Comparison of ENCODE assay signal across 8 mouse cellular contexts in the genomic region with DNA sequence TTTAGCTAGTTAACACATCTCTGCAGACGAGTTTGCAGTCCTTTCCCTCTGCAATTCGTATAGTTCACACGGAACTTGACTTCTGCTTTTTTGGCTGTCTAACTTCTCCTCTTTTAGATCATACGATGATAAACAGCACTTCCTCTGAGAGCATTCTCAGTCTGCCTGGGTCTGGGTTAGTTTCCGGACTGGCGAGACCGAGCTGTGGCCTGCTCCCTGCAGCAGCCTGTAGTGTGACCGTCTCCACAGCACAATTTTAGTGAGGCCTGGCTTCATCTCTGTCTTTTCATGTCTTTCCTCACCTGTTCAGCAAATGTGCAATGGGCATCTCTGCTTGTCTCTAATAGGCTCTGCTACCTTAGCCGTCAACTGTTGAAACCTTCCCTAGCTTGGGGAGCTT.
A peak's percentile ranks its signal among the peaks of the same experiment; 100 is the strongest.
DNase-seq lines count a peak whose midpoint lies in the region; ATAC-seq and TF ChIP-seq lines count a peak whose summit lies in the region.

No protein-coding gene starts in this region.

- H3K4me2 ChIP-seq in kidney, embryonic 15.5 days: no peak overlapping the region
- H3K4me2 ChIP-seq in heart, postnatal 0 days (ENCODE audit: low read depth, low read length): no peak overlapping the region
- H3K4me2 ChIP-seq in lung, postnatal 0 days (replicated peaks; ENCODE audit: low read depth, low read length): no peak overlapping the region
- H3K4me2 ChIP-seq in stomach, embryonic 16.5 days (ENCODE audit: low read depth, low read length): no peak overlapping the region
- no peak overlapping the region for H3K4me2 ChIP-seq in hindbrain, postnatal 0 days (ENCODE audit: low read depth, low read length)

- ATAC-seq in kidney, embryonic 15.5 days (replicated peaks; ENCODE audit: low FRiP score): no peak
- no peak for ATAC-seq in heart, postnatal 0 days (ENCODE audit: insufficient read depth, low read depth)
- ATAC-seq in lung, postnatal 0 days: peak; percentile 72
- no peak for ATAC-seq in stomach, embryonic 16.5 days (ENCODE audit: insufficient read depth, low FRiP score)
- ATAC-seq in hindbrain, postnatal 0 days: no peak

- no peak overlapping the region for H3K4me3 ChIP-seq in kidney, embryonic 15.5 days (replicated peaks)
- no peak overlapping the region for H3K4me3 ChIP-seq in heart, postnatal 0 days (ENCODE audit: low read depth, low read length)
- H3K4me3 ChIP-seq in lung, postnatal 0 days (ENCODE audit: low read depth, low read length): no peak overlapping the region
- H3K4me3 ChIP-seq in stomach, embryonic 16.5 days (replicated peaks; ENCODE audit: low read length): no peak overlapping the region
- no peak overlapping the region for H3K4me3 ChIP-seq in hindbrain, postnatal 0 days (ENCODE audit: low read length)

- 54% methylated on average over 9 of the region's 9 CpGs for WGBS in kidney, embryonic 15.5 days
- WGBS in heart, postnatal 0 days: 62% methylated on average over 9 of the region's 9 CpGs
- 56% methylated on average over 9 of the region's 9 CpGs for WGBS in lung, postnatal 0 days
- WGBS in stomach, embryonic 16.5 days: 57% methylated on average over 9 of the region's 9 CpGs
- 88% methylated on average over 9 of the region's 9 CpGs for WGBS in hindbrain, postnatal 0 days

- TF ChIP-seq EP300 in heart, postnatal 0 days (IDR thresholded peaks at IDR 0.05; ENCODE audit: low read depth): no peak
- no peak for TF ChIP-seq EP300 in lung, postnatal 0 days (IDR thresholded peaks at IDR 0.05)

- TF ChIP-seq CTCF in heart, postnatal 0 days (IDR thresholded peaks at IDR 0.05; ENCODE audit: low read depth): no peak
- TF ChIP-seq CTCF in lung, postnatal 0 days (IDR thresholded peaks at IDR 0.05): no peak
- TF ChIP-seq CTCF in hindbrain, postnatal 0 days (IDR thresholded peaks at IDR 0.05; ENCODE audit: low read depth): no peak

- H3K36me3 ChIP-seq in kidney, embryonic 15.5 days: no peaks in the 10 kb centered on the region
- no peaks in the 10 kb centered on the region for H3K36me3 ChIP-seq in heart, postnatal 0 days (replicated peaks; ENCODE audit: control insufficient read depth, insufficient read depth, low read length)
- H3K36me3 ChIP-seq in lung, postnatal 0 days (ENCODE audit: insufficient read depth, low read length): no peaks in the 10 kb centered on the region
- H3K36me3 ChIP-seq in stomach, embryonic 16.5 days (ENCODE audit: control insufficient read depth, insufficient read depth, low read length): no peaks in the 10 kb centered on the region
- no peaks in the 10 kb centered on the region for H3K36me3 ChIP-seq in hindbrain, postnatal 0 days (ENCODE audit: insufficient read depth, low read length)

- H3K4me1 ChIP-seq in kidney, embryonic 15.5 days: peaks cover 9% of the 10 kb centered on the region; the same call in 1 of the 2 replicates
- H3K4me1 ChIP-seq in heart, postnatal 0 days (ENCODE audit: control insufficient read depth, insufficient read depth): no peaks in the 10 kb centered on the region; the same call in 1 of the 2 replicates
- 0 out of 2 replicates have a peak, but pooled peaks cover 3% of the 10 kb centered on the region for H3K4me1 ChIP-seq in lung, postnatal 0 days (ENCODE audit: insufficient read depth, low read depth, low read length)
- H3K4me1 ChIP-seq in stomach, embryonic 16.5 days (ENCODE audit: control insufficient read depth, insufficient read depth, low read length): no peaks in the 10 kb centered on the region
- H3K4me1 ChIP-seq in hindbrain, postnatal 0 days (ENCODE audit: insufficient read depth, low read length): no peaks in the 10 kb centered on the region

- H3K27ac ChIP-seq in kidney, embryonic 15.5 days: no peak overlapping the region
- H3K27ac ChIP-seq in heart, postnatal 0 days (ENCODE audit: low read depth): peak overlapping the region; percentile 1; the same call in 1 of the 2 replicates
- peak overlapping the region; percentile 15; the same call in 1 of the 2 replicates for H3K27ac ChIP-seq in lung, postnatal 0 days (ENCODE audit: low read length)
- H3K27ac ChIP-seq in stomach, embryonic 16.5 days (ENCODE audit: low read length): peak overlapping the region; percentile 47; the same call in 1 of the 2 replicates
- H3K27ac ChIP-seq in hindbrain, postnatal 0 days: no peak overlapping the region

- H3K9ac ChIP-seq in kidney, embryonic 15.5 days: no peak overlapping the region
- H3K9ac ChIP-seq in heart, postnatal 0 days (replicated peaks; ENCODE audit: low read depth, low read length): no peak overlapping the region
- no peak overlapping the region for H3K9ac ChIP-seq in lung, postnatal 0 days (replicated peaks; ENCODE audit: low read depth)
- H3K9ac ChIP-seq in stomach, embryonic 16.5 days (ENCODE audit: low read length): no peak overlapping the region
- no peak overlapping the region for H3K9ac ChIP-seq in hindbrain, postnatal 0 days (replicated peaks; ENCODE audit: low read length)

- DNase-seq in kidney, adult 11 months: peak; percentile 9
- DNase-seq in heart, postnatal 0 days (ENCODE audit: low spot score): no peak
- peak; percentile 50 for DNase-seq in lung, postnatal 0 days (ENCODE audit: low spot score)
- DNase-seq in hindbrain, postnatal 0 days (ENCODE audit: low spot score): no peak
- no peak for DNase-seq in embryo, embryonic 10 days (ENCODE audit: low spot score)
- no peak for DNase-seq in testis, postnatal 14 days (ENCODE audit: low spot score)

- H3K27me3 ChIP-seq in kidney, embryonic 15.5 days: no peaks in the 10 kb centered on the region
- H3K27me3 ChIP-seq in heart, postnatal 0 days (ENCODE audit: control insufficient read depth, insufficient read depth, low read length): no peaks in the 10 kb centered on the region
- H3K27me3 ChIP-seq in lung, postnatal 0 days (replicated peaks; ENCODE audit: insufficient read depth, low read length): no peaks in the 10 kb centered on the region
- H3K27me3 ChIP-seq in stomach, embryonic 16.5 days (ENCODE audit: control insufficient read depth, insufficient read depth, low read length): no peaks in the 10 kb centered on the region
- no peaks in the 10 kb centered on the region for H3K27me3 ChIP-seq in hindbrain, postnatal 0 days (ENCODE audit: insufficient read depth, low read length)

- H3K9me3 ChIP-seq in kidney, embryonic 15.5 days (replicated peaks): no peaks in the 10 kb centered on the region
- H3K9me3 ChIP-seq in heart, postnatal 0 days (replicated peaks; ENCODE audit: control insufficient read depth, low read length): no peaks in the 10 kb centered on the region
- no peaks in the 10 kb centered on the region for H3K9me3 ChIP-seq in lung, postnatal 0 days (ENCODE audit: low read length)
- no peaks in the 10 kb centered on the region for H3K9me3 ChIP-seq in stomach, embryonic 16.5 days (replicated peaks; ENCODE audit: control insufficient read depth, low read length)
- H3K9me3 ChIP-seq in hindbrain, postnatal 0 days (ENCODE audit: low read length): no peaks in the 10 kb centered on the region

Comparison
In these comparisons a context has a peak if more than half of its experiments do, and no peak if none do; other contexts are left out.
1. DNase-seq: peak in kidney, adult 11 months (single experiment) and lung, postnatal 0 days (single experiment); none in heart, postnatal 0 days (single experiment), hindbrain, postnatal 0 days (single experiment), embryo, embryonic 10 days (single experiment) and testis, postnatal 14 days (single experiment).
2. H3K27ac ChIP-seq: peak in heart, postnatal 0 days (single experiment), lung, postnatal 0 days (single experiment) and stomach, embryonic 16.5 days (single experiment); none in kidney, embryonic 15.5 days (single experiment) and hindbrain, postnatal 0 days (single experiment).